In the genomic region with DNA sequence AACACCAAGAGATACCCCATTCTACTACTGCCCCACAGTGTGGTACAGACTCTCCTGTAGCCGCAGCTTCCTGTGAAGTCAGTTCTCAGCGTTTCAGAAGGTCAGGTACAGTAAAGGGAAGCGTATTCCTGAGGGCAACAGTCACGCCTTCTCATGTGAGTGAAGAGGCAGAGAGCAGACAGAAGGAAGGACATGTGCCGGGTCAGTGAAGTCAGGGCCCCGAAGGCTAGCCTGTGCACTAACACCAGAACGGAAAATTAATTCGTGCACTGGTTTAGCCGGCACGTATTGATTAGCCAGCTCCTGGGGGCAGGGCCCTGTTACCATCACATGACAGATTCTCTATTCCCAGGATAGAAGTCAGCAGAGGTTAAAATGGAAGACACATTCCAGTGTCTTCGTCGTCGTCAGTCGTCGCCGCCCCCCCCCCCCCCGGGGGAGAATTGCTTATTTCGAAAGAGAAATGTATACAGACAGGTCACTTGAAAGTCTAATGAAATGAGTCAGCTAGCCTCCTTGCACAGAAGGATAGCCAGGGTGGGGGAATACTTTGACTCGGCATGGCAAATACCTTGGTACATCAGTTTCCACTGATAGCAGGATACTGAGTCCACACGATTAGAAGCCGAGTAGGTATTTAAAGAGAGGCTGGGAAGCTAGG, we compare ENCODE assay signal across 33 mouse cellular contexts. TPM values are rescaled to one million over a fixed set of nuclear protein-coding genes. Genes with fewer than 3 reads are reported as not detected.
DNase-seq lines count a peak whose midpoint lies in the region; ATAC-seq and TF ChIP-seq lines count a peak whose summit lies in the region.
"Had no signal": no experiment of that assay in that cellular context is flagged by ENCODE, and none has a peak within 500 bp of the region (broad histone marks: within the 10 kb centered on the region; RNA-seq: fewer than 3 reads in every experiment).

No protein-coding gene starts in this region.

- TF ChIP-seq EP300 in heart, adult 2 months (IDR thresholded peaks at IDR 0.05; ENCODE audit: insufficient read depth, low read depth, low read length), result no peak
- TF ChIP-seq EP300 in liver, postnatal 0 days (IDR thresholded peaks at IDR 0.05; ENCODE audit: low read depth), result no peak

- no peak overlapping the region for H3K4me3 ChIP-seq in heart, embryonic 10.5 days
- H3K4me3 ChIP-seq in heart, adult 2 months, result no peak overlapping the region
- no peak overlapping the region for H3K4me3 ChIP-seq in liver, postnatal 0 days (ENCODE audit: low read depth, low read length)
- H3K4me3 ChIP-seq in liver, embryonic 12.5 days, result no peak overlapping the region
- H3K4me3 ChIP-seq in embryonic facial prominence, embryonic 10.5 days, result no peak overlapping the region
- no peak overlapping the region for H3K4me3 ChIP-seq in midbrain, embryonic 14.5 days (replicated peaks; ENCODE audit: low read depth, low read length)
- H3K4me3 ChIP-seq: heart, embryonic 12.5 days; hindbrain, embryonic 15.5 days; intestine, embryonic 15.5 days; limb, embryonic 10.5 days; limb, embryonic 15.5 days; midbrain, embryonic 10.5 days; neural tube, embryonic 12.5 days had no signal

- 53% methylated on average over 21 of the region's 21 CpGs for WGBS in heart, embryonic 10.5 days
- WGBS in heart, adult 2 months, result 70% methylated on average over 21 of the region's 21 CpGs
- 61% methylated on average over 21 of the region's 21 CpGs for WGBS in liver, postnatal 0 days (ENCODE audit: insufficient replicate concordance)
- WGBS in liver, embryonic 12.5 days (ENCODE audit: insufficient replicate concordance), result 67% methylated on average over 21 of the region's 21 CpGs
- 70% methylated on average over 21 of the region's 21 CpGs for WGBS in embryonic facial prominence, embryonic 10.5 days
- 64% methylated on average over 21 of the region's 21 CpGs for WGBS in midbrain, embryonic 14.5 days

- intact Hi-C loops in heart, adult 2 months (cut with DNase I), result loop anchor here (5.0 kb wide), 1 partner anchor 52 kb away; no protein-coding TSS in a partner anchor

- TF ChIP-seq CTCF in heart, adult 2 months (IDR thresholded peaks at IDR 0.05), result no peak
- TF ChIP-seq CTCF in liver, postnatal 0 days (IDR thresholded peaks at IDR 0.05; ENCODE audit: low read depth), result no peak

- no peak for TF ChIP-seq POLR2A in heart, adult 2 months (IDR thresholded peaks at IDR 0.05; ENCODE audit: insufficient read depth, low read depth, low read length)

- H3K9me3 ChIP-seq in heart, embryonic 10.5 days, result no peaks in the 10 kb centered on the region
- H3K9me3 ChIP-seq in liver, postnatal 0 days (ENCODE audit: low read length), result no peaks in the 10 kb centered on the region
- H3K9me3 ChIP-seq in liver, embryonic 12.5 days (replicated peaks), result no peaks in the 10 kb centered on the region
- no peaks in the 10 kb centered on the region for H3K9me3 ChIP-seq in embryonic facial prominence, embryonic 10.5 days
- H3K9me3 ChIP-seq in midbrain, embryonic 14.5 days (ENCODE audit: control insufficient read depth, low read length), result no peaks in the 10 kb centered on the region
- H3K9me3 ChIP-seq: heart, embryonic 12.5 days; hindbrain, embryonic 15.5 days; intestine, embryonic 15.5 days; limb, embryonic 10.5 days; limb, embryonic 15.5 days; midbrain, embryonic 10.5 days; neural tube, embryonic 12.5 days had no signal

- 0 out of 2 replicates have a peak overlapping the region, but pooled peaks have one; percentile 4 for H3K4me2 ChIP-seq in liver, postnatal 0 days (ENCODE audit: low read depth, low read length)
- no peak overlapping the region for H3K4me2 ChIP-seq in liver, embryonic 12.5 days
- no peak overlapping the region for H3K4me2 ChIP-seq in midbrain, embryonic 14.5 days (ENCODE audit: low read length)
- H3K4me2 ChIP-seq: heart, embryonic 12.5 days; hindbrain, embryonic 15.5 days; intestine, embryonic 15.5 days; limb, embryonic 15.5 days; neural tube, embryonic 12.5 days had no signal

- no peak overlapping the region for H3K9ac ChIP-seq in heart, adult 2 months (ENCODE audit: low read depth, low read length)
- no peak overlapping the region for H3K9ac ChIP-seq in liver, postnatal 0 days (replicated peaks)
- H3K9ac ChIP-seq in liver, embryonic 12.5 days, result no peak overlapping the region
- H3K9ac ChIP-seq in midbrain, embryonic 14.5 days (replicated peaks; ENCODE audit: low read length), result no peak overlapping the region
- H3K9ac ChIP-seq: heart, embryonic 12.5 days; hindbrain, embryonic 15.5 days; intestine, embryonic 15.5 days; limb, embryonic 15.5 days; neural tube, embryonic 12.5 days had no signal

- no peaks in the 10 kb centered on the region for H3K27me3 ChIP-seq in heart, embryonic 10.5 days (ENCODE audit: insufficient read depth, poor library complexity, severe bottlenecking)
- no peaks in the 10 kb centered on the region for H3K27me3 ChIP-seq in heart, adult 2 months (ENCODE audit: control insufficient read depth, insufficient read depth, low read length)
- H3K27me3 ChIP-seq in liver, postnatal 0 days (ENCODE audit: insufficient read depth, low read length), result no peaks in the 10 kb centered on the region
- H3K27me3 ChIP-seq in liver, embryonic 12.5 days (replicated peaks), result peaks cover 22% of the 10 kb centered on the region
- H3K27me3 ChIP-seq in embryonic facial prominence, embryonic 10.5 days (replicated peaks; ENCODE audit: low read depth, poor library complexity, severe bottlenecking), result peaks cover 29% of the 10 kb centered on the region
- no peaks in the 10 kb centered on the region for H3K27me3 ChIP-seq in midbrain, embryonic 14.5 days (ENCODE audit: control insufficient read depth, insufficient read depth, low read length)
- H3K27me3 ChIP-seq: hindbrain, embryonic 15.5 days; intestine, embryonic 15.5 days; limb, embryonic 15.5 days had no signal

- H3K27ac ChIP-seq in heart, embryonic 10.5 days, result peak overlapping the region; percentile 36; the same call in 1 of the 2 replicates
- no peak overlapping the region for H3K27ac ChIP-seq in heart, adult 2 months
- H3K27ac ChIP-seq in liver, postnatal 0 days (ENCODE audit: low read depth), result no peak overlapping the region
- no peak overlapping the region for H3K27ac ChIP-seq in liver, embryonic 12.5 days
- H3K27ac ChIP-seq in embryonic facial prominence, embryonic 10.5 days (replicated peaks), result no peak overlapping the region
- H3K27ac ChIP-seq in midbrain, embryonic 14.5 days (replicated peaks; ENCODE audit: low read depth, low read length), result no peak overlapping the region
- H3K27ac ChIP-seq: hindbrain, embryonic 15.5 days; intestine, embryonic 15.5 days; limb, embryonic 10.5 days; midbrain, embryonic 10.5 days; neural tube, embryonic 12.5 days had no signal

- no peak for DNase-seq in heart, embryonic 10.5 days (ENCODE audit: low spot score)
- DNase-seq in heart, adult 2 months, result no peak
- DNase-seq in liver, postnatal 0 days, result no peak
- DNase-seq in embryonic facial prominence, embryonic 10.5 days (ENCODE audit: low spot score), result peak; percentile 7
- DNase-seq in yolk sac, embryonic 10.5 days (ENCODE audit: low spot score), result peak; percentile 82
- no peak for DNase-seq in midbrain, embryonic 14.5 days
- DNase-seq: adrenal gland, adult 2 months; cerebellum, adult 2 months; gastrocnemius, postnatal 14 days; kidney, adult 2 months; layer of hippocampus, postnatal 36 days; lung, adult 2 months; right cerebral cortex, postnatal 25 days; spleen, adult 18-20 months; thymus, postnatal 14 days had no signal

- no peaks in the 10 kb centered on the region for H3K36me3 ChIP-seq in heart, embryonic 10.5 days
- peaks cover 2% of the 10 kb centered on the region; the same call in 1 of the 2 replicates for H3K36me3 ChIP-seq in heart, adult 2 months (ENCODE audit: control insufficient read depth, insufficient read depth, low read length)
- no peaks in the 10 kb centered on the region for H3K36me3 ChIP-seq in liver, postnatal 0 days (replicated peaks; ENCODE audit: insufficient read depth, low read length)
- H3K36me3 ChIP-seq in liver, embryonic 12.5 days, result no peaks in the 10 kb centered on the region
- H3K36me3 ChIP-seq in embryonic facial prominence, embryonic 10.5 days (replicated peaks), result no peaks in the 10 kb centered on the region
- H3K36me3 ChIP-seq in midbrain, embryonic 14.5 days (ENCODE audit: control insufficient read depth, insufficient read depth, low read length), result no peaks in the 10 kb centered on the region
- H3K36me3 ChIP-seq: heart, embryonic 12.5 days; hindbrain, embryonic 15.5 days; intestine, embryonic 15.5 days; limb, embryonic 10.5 days; limb, embryonic 15.5 days; midbrain, embryonic 10.5 days; neural tube, embryonic 12.5 days had no signal

- ATAC-seq in liver, postnatal 0 days, result no peak; the same call in 1 of the 2 replicates
- no peak for ATAC-seq in liver, embryonic 12.5 days
- ATAC-seq in midbrain, embryonic 14.5 days (ENCODE audit: low FRiP score, low TSS enrichment), result no peak
- ATAC-seq: activated CD4-positive, CD25-positive, alpha-beta regulatory T cell, adult 4 months; forebrain, embryonic 14.5 days; intestine, embryonic 15.5 days; midbrain, embryonic 16.5 days had no signal

- no peaks in the 10 kb centered on the region for H3K79me2 ChIP-seq in heart, adult 2 months (replicated peaks; ENCODE audit: control insufficient read depth, insufficient read depth, low read length)

- H3K4me1 ChIP-seq in heart, embryonic 10.5 days, result peaks cover 80% of the 10 kb centered on the region
- H3K4me1 ChIP-seq in heart, adult 2 months (ENCODE audit: control insufficient read depth, insufficient read depth, low read length), result peaks cover 31% of the 10 kb centered on the region
- H3K4me1 ChIP-seq in liver, postnatal 0 days (ENCODE audit: insufficient read depth), result peaks cover 14% of the 10 kb centered on the region
- H3K4me1 ChIP-seq in liver, embryonic 12.5 days, result peaks cover 36% of the 10 kb centered on the region
- H3K4me1 ChIP-seq in embryonic facial prominence, embryonic 10.5 days, result peaks cover 66% of the 10 kb centered on the region
- peaks cover 19% of the 10 kb centered on the region for H3K4me1 ChIP-seq in midbrain, embryonic 14.5 days (ENCODE audit: control insufficient read depth, insufficient read depth, low read length)

RNA-seq across cellular contexts. Expression of gene Sept4, which starts 5.9 kb away (rescaled TPM):
- 11.2 and 14.3 TPM in 2 replicates for polyA plus RNA-seq in heart, embryonic 10.5 days (2016; fragmentation: Nextera tagmentation; extraction: Ambion mirVana)
- 10 to 100 TPM; 36.7 to 38.6 TPM for total RNA-seq in heart, adult 2 months (2021)
- 39.9 and 54.4 TPM in 2 replicates for polyA plus RNA-seq in heart, adult 2 months (2012; rRNA removed)
- 21.7 and 22.0 TPM in 2 replicates for polyA plus RNA-seq in liver, postnatal 0 days (2015; fragmentation: Nextera tagmentation; extraction: Ambion mirVana)
- 10.0 and 10.1 TPM in 2 replicates for polyA plus RNA-seq in liver, embryonic 12.5 days (2016; fragmentation: Nextera tagmentation; extraction: Ambion mirVana)
- polyA plus RNA-seq in embryonic facial prominence, embryonic 10.5 days (2016; fragmentation: Nextera tagmentation; extraction: Ambion mirVana), result 4.1 and 6.1 TPM in 2 replicates
- 20.0 and 21.5 TPM in 2 replicates for polyA plus RNA-seq in midbrain, embryonic 14.5 days (2014; fragmentation: Nextera tagmentation; extraction: Ambion mirVana)

RNA-seq across cellular contexts. Expression of gene Gm11492, which starts 8.2 kb away (rescaled TPM):
- not detected in 2 replicates for polyA plus RNA-seq in heart, embryonic 10.5 days (2016; fragmentation: Nextera tagmentation; extraction: Ambion mirVana)
- total RNA-seq in heart, adult 2 months (2021), result not detected
- polyA plus RNA-seq in heart, adult 2 months (2012; rRNA removed), result 0.04 TPM in 1 of 2 replicates, not detected in the other
- polyA plus RNA-seq in liver, postnatal 0 days (2015; fragmentation: Nextera tagmentation; extraction: Ambion mirVana), result not detected in 2 replicates
- not detected in 2 replicates for polyA plus RNA-seq in liver, embryonic 12.5 days (2016; fragmentation: Nextera tagmentation; extraction: Ambion mirVana)
- polyA plus RNA-seq in embryonic facial prominence, embryonic 10.5 days (2016; fragmentation: Nextera tagmentation; extraction: Ambion mirVana), result not detected in 2 replicates
- not detected in 2 replicates for polyA plus RNA-seq in midbrain, embryonic 14.5 days (2014; fragmentation: Nextera tagmentation; extraction: Ambion mirVana)
- total RNA-seq: adrenal gland, adult 2 months; adrenal gland, postnatal 4 days; gastrocnemius, postnatal 14 days; granulocyte monocyte progenitor cell, adult 5-6 weeks; hematopoietic stem cell, adult 5-6 weeks; layer of hippocampus, postnatal 36 days; megakaryocyte progenitor cell, adult 5-6 weeks had no signal
- polyA plus RNA-seq: activated CD4-positive, CD25-positive, alpha-beta regulatory T cell, adult 4 months; adrenal gland, adult 2 months; cerebellum, adult 2 months; forebrain, embryonic 14.5 days; heart, embryonic 12.5 days; heart, postnatal 0 days; hindbrain, embryonic 15.5 days; intestine, embryonic 15.5 days; kidney, adult 2 months; large intestine, adult 2 months; limb, embryonic 10.5 days; limb, embryonic 15.5 days; lung, adult 2 months; midbrain, embryonic 10.5 days; midbrain, embryonic 16.5 days; neural tube, embryonic 12.5 days; stomach, embryonic 16.5 days had no signal

RNA-seq across cellular contexts. Expression of gene Mtmr4, which starts 17.3 kb away (rescaled TPM):
- 29.7 and 38.1 TPM in 2 replicates for polyA plus RNA-seq in heart, embryonic 10.5 days (2016; fragmentation: Nextera tagmentation; extraction: Ambion mirVana)
- 10 to 100 TPM; 24.7 to 27.8 TPM for total RNA-seq in heart, adult 2 months (2021)
- 7.9 and 19.0 TPM in 2 replicates for polyA plus RNA-seq in heart, adult 2 months (2012; rRNA removed)
- polyA plus RNA-seq in liver, postnatal 0 days (2015; fragmentation: Nextera tagmentation; extraction: Ambion mirVana), result 4.8 and 5.6 TPM in 2 replicates
- 17.5 and 19.3 TPM in 2 replicates for polyA plus RNA-seq in liver, embryonic 12.5 days (2016; fragmentation: Nextera tagmentation; extraction: Ambion mirVana)
- polyA plus RNA-seq in embryonic facial prominence, embryonic 10.5 days (2016; fragmentation: Nextera tagmentation; extraction: Ambion mirVana), result 71.1 and 79.2 TPM in 2 replicates
- 54.1 and 75.1 TPM in 2 replicates for polyA plus RNA-seq in midbrain, embryonic 14.5 days (2014; fragmentation: Nextera tagmentation; extraction: Ambion mirVana)

RNA-seq across cellular contexts. Expression of gene Hsf5, which starts 42.3 kb away (rescaled TPM):
- polyA plus RNA-seq in heart, embryonic 10.5 days (2016; fragmentation: Nextera tagmentation; extraction: Ambion mirVana), result 0.15 and 0.21 TPM in 2 replicates
- total RNA-seq in heart, adult 2 months (2021), result under 1 TPM in 1 of 2 experiments, not detected in 1; 0.05 TPM
- 0.02 and 0.06 TPM in 2 replicates for polyA plus RNA-seq in heart, adult 2 months (2012; rRNA removed)
- polyA plus RNA-seq in liver, postnatal 0 days (2015; fragmentation: Nextera tagmentation; extraction: Ambion mirVana), result 0.04 TPM in 1 of 2 replicates, not detected in the other
- polyA plus RNA-seq in liver, embryonic 12.5 days (2016; fragmentation: Nextera tagmentation; extraction: Ambion mirVana), result 0.02 and 0.05 TPM in 2 replicates
- 0.27 and 0.41 TPM in 2 replicates for polyA plus RNA-seq in embryonic facial prominence, embryonic 10.5 days (2016; fragmentation: Nextera tagmentation; extraction: Ambion mirVana)
- polyA plus RNA-seq in midbrain, embryonic 14.5 days (2014; fragmentation: Nextera tagmentation; extraction: Ambion mirVana), result 0.37 and 0.46 TPM in 2 replicates
- total RNA-seq: gastrocnemius, postnatal 14 days; granulocyte monocyte progenitor cell, adult 5-6 weeks; hematopoietic stem cell, adult 5-6 weeks; megakaryocyte progenitor cell, adult 5-6 weeks had no signal

Comparison
In these comparisons a context has a peak if more than half of its experiments do, and no peak if none do; other contexts are left out.
1. DNase-seq: peak in embryonic facial prominence, embryonic 10.5 days (single experiment) and yolk sac, embryonic 10.5 days (single experiment); none in heart, embryonic 10.5 days (single experiment), heart, adult 2 months (0 of 2), liver, postnatal 0 days (single experiment) and midbrain, embryonic 14.5 days (single experiment).